Mouse (Mus musculus): ENCODE measurements around the gene Gm45021. TPM values are rescaled to one million over a fixed set of nuclear protein-coding genes. Genes with fewer than 3 reads are reported as not detected.

The Gm45021 gene
- under 1 TPM in 1 of 2 experiments, not detected in 1; 0.66 TPM for polyA plus RNA-seq (2017; shearing (Covaris generic))

DNA sequence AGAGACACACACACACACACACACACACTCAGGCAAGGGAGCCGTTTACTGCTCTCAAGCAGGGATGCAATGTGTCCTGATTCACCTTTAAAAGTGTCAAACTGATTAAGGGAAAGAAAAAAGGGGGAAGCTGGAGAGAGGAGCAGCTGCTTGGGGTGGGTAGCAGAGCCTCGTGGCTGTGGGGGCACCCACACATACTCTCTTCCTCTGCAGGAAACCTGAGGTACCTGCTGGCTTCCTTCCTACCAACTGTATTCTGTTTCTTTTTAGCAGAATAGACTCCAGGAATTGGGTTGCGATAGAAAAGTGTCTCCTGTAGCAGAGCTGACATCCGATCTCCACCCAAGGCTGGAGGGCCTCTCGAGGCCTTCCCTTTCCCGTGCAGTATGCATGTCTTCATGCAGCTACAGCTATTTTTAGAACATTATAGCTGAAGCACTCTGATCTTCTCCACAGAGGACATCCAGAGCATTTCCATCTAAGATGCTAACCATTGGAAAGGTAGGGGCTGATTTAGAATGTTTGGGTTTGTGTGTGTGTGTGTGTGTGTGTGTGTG lies at the start of gene Gm45021:
Gm45021 (plus strand) TSS at position 417 of the 557 bp plus-strand sequence.

GRCm38 (mm10) chr6:48554280-48555103 lies 34.9 kb upstream of the Gm45021 start, which contains the start of gene Lrrc61:
Gene Lrrc61 (plus strand): TSS chr6:48554796.

DNA sequence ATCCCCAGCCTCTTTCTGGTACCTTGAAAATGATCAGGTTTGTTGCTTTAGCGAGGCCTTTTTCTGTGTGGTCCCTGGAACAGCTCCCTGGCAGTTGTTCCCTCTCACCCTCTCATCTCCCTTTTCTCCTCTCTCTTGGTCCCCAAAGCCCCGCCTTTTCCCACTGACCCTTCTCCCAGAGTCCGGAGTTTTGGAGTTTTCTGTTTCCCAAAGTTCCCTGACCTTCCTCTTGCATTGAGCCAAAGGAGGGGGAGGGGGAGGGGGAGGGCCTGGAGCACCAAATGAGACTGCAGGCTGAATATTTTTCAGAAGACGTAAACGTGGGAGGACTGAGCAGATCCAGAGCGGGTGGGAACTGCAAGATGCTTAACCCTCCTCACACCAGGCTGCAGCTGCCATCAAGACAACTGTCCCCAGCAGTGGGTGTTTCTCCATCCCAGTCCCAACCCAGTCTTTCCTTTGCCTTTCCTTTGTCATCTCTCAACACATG lies 16.8 kb upstream of the Gm45021 start, which contains the start of gene Rarres2:
Rarres2 (minus strand) TSS at position 218 of the 490 bp plus-strand sequence.

DNA sequence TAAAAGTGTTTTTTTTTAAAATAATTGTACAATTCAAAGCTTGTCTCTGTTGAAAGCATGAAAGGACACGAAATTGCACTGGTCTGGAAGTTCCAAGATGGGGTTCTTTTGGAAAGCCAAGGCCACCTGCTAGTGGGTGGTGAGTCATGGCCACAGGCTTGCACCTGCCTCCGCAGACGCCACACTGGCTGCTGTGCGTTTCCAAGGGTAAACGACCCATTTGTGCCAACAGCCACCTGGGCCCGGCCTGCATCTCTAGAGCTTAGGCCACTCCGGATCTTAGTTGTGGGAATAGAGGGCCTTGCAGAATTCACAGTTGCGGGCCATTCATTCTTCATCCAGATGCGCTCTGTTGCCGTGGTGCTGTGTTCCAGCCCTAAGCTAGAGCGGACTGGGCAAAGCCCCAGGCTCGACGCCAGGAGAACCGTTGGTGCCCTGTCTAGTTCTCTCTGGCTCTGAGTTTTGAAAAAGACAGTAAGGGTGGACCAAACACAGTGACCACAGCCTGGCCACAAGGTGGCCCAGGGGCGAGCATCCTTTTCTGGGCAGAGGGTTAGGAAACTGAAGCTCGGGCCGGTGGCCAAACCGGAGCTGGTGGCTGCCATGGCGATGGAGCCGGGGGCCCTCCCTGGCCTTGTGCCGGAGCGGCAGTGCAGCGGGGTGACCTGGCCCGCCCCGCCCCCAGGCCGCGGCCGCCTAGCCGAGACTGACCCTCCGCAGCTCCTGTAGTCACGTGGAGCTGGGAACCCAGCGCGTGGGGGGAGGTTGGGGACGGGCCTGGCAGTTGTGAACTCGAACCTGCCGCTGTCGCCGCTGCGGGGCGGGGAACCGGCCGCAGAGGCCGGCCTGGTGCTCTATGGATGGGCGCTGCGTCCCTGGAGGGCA lies 4.0 kb downstream of the Gm45021 start, which contains the start of the genes Repin1 and Gm44965:
Repin1 (plus strand) TSS at position 726 of the 885 bp plus-strand sequence.
Gm44965 (plus strand) TSS at position 784 of the 885 bp plus-strand sequence.

GRCm38 (mm10) chr6:48601271-48602079 lies 12.1 kb downstream of the Gm45021 start, which contains the start of gene Zfp775:
Gene Zfp775 (plus strand): TSS chr6:48602063.

DNA sequence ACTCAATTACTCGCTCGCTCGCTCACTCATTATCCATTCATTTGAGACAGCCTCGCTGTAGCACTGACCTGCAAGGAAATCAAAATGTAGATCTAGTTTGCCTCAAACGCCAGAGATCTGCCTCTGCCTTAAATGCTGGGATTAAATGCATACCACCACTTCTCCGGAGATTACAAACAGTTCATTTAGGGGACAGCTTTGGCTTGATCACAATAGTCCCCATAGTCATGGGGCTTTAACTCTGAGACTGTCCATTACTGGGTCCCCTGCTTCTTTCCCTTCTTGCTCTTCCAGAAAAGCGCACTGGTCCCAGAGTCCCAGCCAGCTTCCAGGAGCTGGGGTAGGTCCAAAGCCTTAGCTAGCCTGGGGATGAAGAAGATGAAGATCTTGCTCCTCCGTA lies 37.1 kb downstream of the Gm45021 start, which contains the start of gene AI854703:
AI854703 (plus strand) TSS at position 301 of the 400 bp plus-strand sequence.

GRCm38 (mm10) chr6:48646995-48647394 lies 57.6 kb downstream of the Gm45021 start, which contains the start of gene Gimap8:
Gene Gimap8 (plus strand): TSS chr6:48647234.

Other genes starting within 250 kb of the Gm45021 start
- gene Krba1, start 194.0 kb upstream of the Gm45021 start, polyA plus RNA-seq (2017; shearing (Covaris generic)): 10 to 100 TPM; 15.5 to 18.2 TPM
- gene Zfp467, start 143.8 kb upstream of the Gm45021 start, polyA plus RNA-seq (2017; shearing (Covaris generic)): 10 to 100 TPM; 22.8 to 30.4 TPM
- gene Sspo, start 141.4 kb upstream of the Gm45021 start, polyA plus RNA-seq (2017; shearing (Covaris generic)): under 1 TPM; 0.14 TPM
- gene Atp6v0e2, start 52.0 kb upstream of the Gm45021 start, polyA plus RNA-seq (2017; shearing (Covaris generic)): under 1 TPM in 1 of 2 experiments, not detected in 1; 0.48 TPM
- 10 to 100 TPM; 25.9 to 45.8 TPM for gene Lrrc61, start 34.8 kb upstream of the Gm45021 start, polyA plus RNA-seq (2017; shearing (Covaris generic))
- not detected for gene Rarres2, start 16.8 kb upstream of the Gm45021 start, polyA plus RNA-seq (2017; shearing (Covaris generic))
- 1 to 10 TPM; 3.7 to 3.9 TPM for gene Repin1, start 4.3 kb downstream of the Gm45021 start, polyA plus RNA-seq (2017; shearing (Covaris generic))
- not detected for gene Gm44965, start 4.3 kb downstream of the Gm45021 start, polyA plus RNA-seq (2017; shearing (Covaris generic))
- 1 to 10 TPM; 5.0 to 6.3 TPM for gene Zfp775, start 12.5 kb downstream of the Gm45021 start, polyA plus RNA-seq (2017; shearing (Covaris generic))
- gene AI854703, start 37.2 kb downstream of the Gm45021 start, polyA plus RNA-seq (2017; shearing (Covaris generic)): 1 to 10 TPM; 1.9 to 3.2 TPM
- gene Gimap8, start 57.6 kb downstream of the Gm45021 start, polyA plus RNA-seq (2017; shearing (Covaris generic)): 100 to 1,000 TPM in 1 of 2 experiments, 10 to 100 TPM in 1; 70.0 to 140 TPM
- gene Gimap9, start 86.5 kb downstream of the Gm45021 start, polyA plus RNA-seq (2017; shearing (Covaris generic)): 100 to 1,000 TPM; 214 to 248 TPM
- 1,000 to 10,000 TPM; 1,333 to 1,797 TPM for gene Gimap4, start 94.9 kb downstream of the Gm45021 start, polyA plus RNA-seq (2017; shearing (Covaris generic))
- gene Gimap6, start 118.6 kb downstream of the Gm45021 start, polyA plus RNA-seq (2017; shearing (Covaris generic)): 100 to 1,000 TPM; 817 to 869 TPM
- gene Gm28053, start 129.0 kb downstream of the Gm45021 start, polyA plus RNA-seq (2017; shearing (Covaris generic)): 10 to 100 TPM; 17.3 to 28.7 TPM
- gene Gimap7, start 129.0 kb downstream of the Gm45021 start, polyA plus RNA-seq (2017; shearing (Covaris generic)): 100 to 1,000 TPM; 203 to 540 TPM
- gene Gimap1, start 149.4 kb downstream of the Gm45021 start, polyA plus RNA-seq (2017; shearing (Covaris generic)): 100 to 1,000 TPM; 503 to 521 TPM
- gene Gimap5, start 156.6 kb downstream of the Gm45021 start, polyA plus RNA-seq (2017; shearing (Covaris generic)): 100 to 1,000 TPM; 206 to 224 TPM
- gene Gimap3, start 181.2 kb downstream of the Gm45021 start, polyA plus RNA-seq (2017; shearing (Covaris generic)): 1,000 to 10,000 TPM; 1,187 to 1,607 TPM